Mouse (Mus musculus) intestine, postnatal 0 days (tissue): ENCODE results near the gene Clec4d. TPM values are rescaled to one million over a fixed set of nuclear protein-coding genes. Genes with fewer than 3 reads are reported as not detected.
"Not testable (repeated sequence)": the region's sequence is repeated elsewhere in the genome, so short reads cannot be mapped to it uniquely, and the experiment has no call there.

Source experiments
- ATAC-seq: fragments of 200-750 bp; cut with Nextera tagmentation; 2 replicates; pipeline ENCODE4 v1.8.0; 2017; ENCODE audit warnings: mild to moderate bottlenecking, moderate TSS enrichment, moderate library complexity
- H3K27ac ChIP-seq: fragments of 300-500 bp; sonication (generic); 2 replicates; pipeline ENCODE4 v1.5.1; 2014; ENCODE audit warnings: mild to moderate bottlenecking, low read depth, low read length, moderate library complexity
- H3K27me3 ChIP-seq: fragments of 300-500 bp; sonication (generic); replicated peaks from 2 replicates; pipeline ENCODE4 v1.6.1; 2014; ENCODE audit warnings: low read length, mixed read lengths; ENCODE audit not compliant: control insufficient read depth, insufficient read depth
- H3K36me3 ChIP-seq: fragments of 300-500 bp; sonication (generic); 2 replicates; pipeline ENCODE4 v1.6.1; 2014; ENCODE audit warnings: mild to moderate bottlenecking, moderate library complexity; ENCODE audit not compliant: control insufficient read depth, insufficient read depth
- H3K4me1 ChIP-seq: fragments of 300-500 bp; sonication (generic); replicated peaks from 2 replicates; pipeline ENCODE4 v1.6.1; 2014; ENCODE audit warnings: antibody characterized with exemption, low read length, mixed read lengths; ENCODE audit not compliant: control insufficient read depth, insufficient read depth
- H3K4me2 ChIP-seq: fragments of 300-500 bp; sonication (generic); replicated peaks from 2 replicates; pipeline ENCODE4 v1.6.1; 2014; ENCODE audit warnings: low read depth, mild to moderate bottlenecking, moderate library complexity
- H3K4me3 ChIP-seq: fragments of 300-500 bp; sonication (generic); 2 replicates; pipeline ENCODE4 v1.5.1; 2014; ENCODE audit warnings: low read depth, low read length
- H3K9ac ChIP-seq: fragments of 300-500 bp; sonication (generic); 2 replicates; pipeline ENCODE4 v1.6.1; 2014; ENCODE audit warnings: mild to moderate bottlenecking, low read depth, low read length
- H3K9me3 ChIP-seq: fragments of 300-500 bp; sonication (generic); 2 replicates; pipeline ENCODE4 v1.6.1; 2016; ENCODE audit warnings: mixed run types; ENCODE audit not compliant: control insufficient read depth
- CTCF ChIP-seq: sonication (generic); IDR thresholded peaks from 2 replicates; pipeline ENCODE4 v1.5.1; 2016; ENCODE audit warnings: low read depth, mild to moderate bottlenecking, control low read depth, antibody characterized with exemption, moderate library complexity
- WGBS: fragments of 180-500 bp; shearing (Covaris S2); extraction: QIAGEN DNeasy Blood & Tissue Kit; methylation state at CpG from one replicate; pipeline ENCODE4 v1.1.7; 2014; 5-methylcytosine and 5-hydroxymethylcytosine counted together
- polyA plus RNA-seq: library from polyadenylated mRNA; unstranded; fragments of >200 nt; fragmentation: Nextera tagmentation; extraction: Ambion mirVana; gene quantifications from 2 replicates; pipeline ENCODE4 v1.2.1, GENCODE M21; 2015

The Clec4d gene
- 0.14 and 0.31 TPM in 2 replicates for polyA plus RNA-seq

DNA sequence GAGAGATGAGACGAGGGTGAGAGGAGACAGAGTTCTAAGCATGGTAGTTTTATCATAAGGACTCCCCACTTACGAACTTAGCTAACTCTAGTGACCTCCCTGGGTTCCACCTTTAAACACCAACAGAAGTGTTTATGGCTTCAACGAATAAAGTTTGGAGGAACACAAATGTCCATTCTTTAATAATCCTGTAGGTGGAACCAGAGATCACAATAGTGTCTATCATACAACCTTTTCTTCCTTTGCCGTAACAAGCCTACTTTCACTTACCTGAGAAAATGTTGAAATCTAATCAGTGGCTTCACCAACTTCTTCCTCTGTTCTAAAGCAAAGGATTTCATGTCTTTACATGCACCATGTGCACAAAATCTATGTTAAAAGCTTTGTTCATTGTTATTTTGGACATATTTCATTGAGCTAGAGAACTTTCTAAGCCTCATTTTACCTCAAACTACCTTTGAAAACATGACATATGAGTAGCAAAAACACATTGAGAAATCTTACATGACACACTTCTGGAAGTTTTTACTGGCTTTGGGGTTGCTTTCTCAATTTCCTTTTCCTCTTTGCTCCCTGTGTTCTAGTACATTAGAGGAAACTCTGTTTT, at the start of gene Clec4d:
TSS of gene Clec4d (plus strand) at position 557 of the 607 bp plus-strand sequence.
- no peaks in the 10 kb centered on the region for H3K9me3 ChIP-seq
- H3K27me3 ChIP-seq, result no peaks in the 10 kb centered on the region
- no peaks in the 10 kb centered on the region for H3K4me1 ChIP-seq
- no peak within 1 kb of the TSS for H3K9ac ChIP-seq
- H3K4me2 ChIP-seq, result no peak within 1 kb of the TSS
- no peak for ATAC-seq
- no peak within 1 kb of the TSS for H3K4me3 ChIP-seq
- 66% methylated on average over 4 of the region's 4 CpGs for WGBS
- no peak within 1 kb of the TSS for H3K27ac ChIP-seq
- H3K36me3 ChIP-seq, result no peaks in the 10 kb centered on the region
- TF ChIP-seq CTCF, result no peak

DNA sequence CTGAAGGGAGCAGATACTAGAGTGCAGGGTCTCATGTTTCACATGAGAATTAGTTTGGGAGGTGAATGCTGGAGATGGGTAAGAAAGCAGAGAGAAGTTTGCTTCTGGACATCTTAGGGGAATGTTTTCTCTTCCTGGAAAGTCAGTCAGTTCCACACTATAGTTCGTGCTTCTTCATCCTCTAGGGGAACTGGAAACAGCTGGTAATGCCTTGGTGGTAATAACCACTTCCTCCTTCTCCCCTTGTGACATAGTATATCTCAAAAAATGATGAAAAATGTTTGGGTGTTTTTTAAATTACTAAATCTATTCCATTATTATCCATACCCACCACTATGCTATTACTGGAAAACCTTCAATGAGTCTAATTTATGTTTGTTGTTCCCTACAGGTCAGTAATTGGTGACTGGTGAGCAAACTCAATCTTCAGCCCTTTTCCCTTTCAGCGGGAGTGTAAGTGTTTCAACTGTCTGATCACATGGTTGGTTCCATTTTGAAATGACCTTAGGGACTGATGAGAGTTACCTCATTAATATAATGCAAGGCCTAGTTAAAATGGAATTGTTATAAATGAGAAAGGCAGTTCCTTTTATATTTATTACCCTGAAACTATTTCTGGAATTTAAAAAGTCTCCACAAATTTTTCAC, 34.3 kb upstream of the Clec4d start:
- no peak for ATAC-seq
- no peaks in the 10 kb centered on the region for H3K36me3 ChIP-seq
- H3K9me3 ChIP-seq, result no peaks in the 10 kb centered on the region
- H3K4me3 ChIP-seq, result no peak overlapping the region
- 52% methylated on average over 2 of the region's 2 CpGs for WGBS
- no peak overlapping the region for H3K27ac ChIP-seq
- no peak overlapping the region for H3K4me2 ChIP-seq
- TF ChIP-seq CTCF, result no peak
- H3K4me1 ChIP-seq, result no peaks in the 10 kb centered on the region
- no peak overlapping the region for H3K9ac ChIP-seq
- H3K27me3 ChIP-seq, result no peaks in the 10 kb centered on the region

DNA sequence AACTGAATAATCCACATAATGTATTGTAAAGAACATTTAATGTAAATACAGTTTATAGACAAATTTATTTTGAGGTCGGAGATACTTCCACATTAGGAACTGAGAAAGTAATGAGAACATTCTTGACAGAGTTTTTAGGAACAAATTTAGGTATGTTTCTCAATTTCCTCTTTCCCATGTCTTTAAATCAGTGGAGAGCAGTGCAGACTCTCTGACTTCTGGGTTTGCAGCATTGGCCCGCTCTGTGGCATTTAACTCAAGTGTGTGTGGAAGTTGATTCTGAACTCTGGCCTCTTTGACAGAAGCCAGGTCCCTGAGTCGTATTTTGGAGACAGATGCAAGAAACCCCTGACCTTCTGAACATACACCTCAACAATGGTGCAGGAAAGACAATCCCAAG, 32.3 kb upstream of the Clec4d start, which contains the start of gene Clec4n:
TSS of gene Clec4n (plus strand) at position 200 of the 400 bp plus-strand sequence.
- WGBS, result 46% methylated on average over 3 of the region's 3 CpGs
- Histone ChIP-seq H3K27ac (no peak within 1 kb of the TSS), H3K9me3 (no peaks in the 10 kb centered on the region), H3K4me2 (no peak within 1 kb of the TSS), H3K27me3 (no peaks in the 10 kb centered on the region), H3K4me1 (no peaks in the 10 kb centered on the region), H3K4me3 (no peak within 1 kb of the TSS), H3K9ac (no peak within 1 kb of the TSS), H3K36me3 (no peaks in the 10 kb centered on the region)
- ATAC-seq, result no peak
- no peak for TF ChIP-seq CTCF

DNA sequence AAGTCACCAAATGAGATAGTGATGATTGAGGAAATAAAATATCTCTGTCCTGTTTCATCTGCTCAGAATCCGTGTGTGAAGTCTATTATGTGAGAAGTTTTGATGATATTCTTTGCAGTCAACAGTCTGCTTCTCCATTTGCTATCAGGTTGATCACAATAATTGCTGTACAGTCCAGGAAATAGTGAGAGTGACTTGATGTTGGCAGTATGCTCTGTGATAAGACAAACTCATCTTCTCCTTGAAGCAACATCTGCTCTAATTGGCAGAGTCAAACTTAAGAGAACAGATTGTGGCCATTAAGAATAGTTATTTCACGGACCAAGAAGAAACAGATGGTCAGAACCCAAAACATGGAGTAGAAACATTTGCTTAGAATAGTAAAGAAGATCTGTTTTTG, 30.8 kb upstream of the Clec4d start:
- ATAC-seq, result no peak
- Histone ChIP-seq H3K4me3 (no peak overlapping the region), H3K27me3 (no peaks in the 10 kb centered on the region), H3K4me2 (no peak overlapping the region), H3K9me3 (no peaks in the 10 kb centered on the region), H3K36me3 (no peaks in the 10 kb centered on the region), H3K9ac (no peak overlapping the region), H3K27ac (no peak overlapping the region), H3K4me1 (no peaks in the 10 kb centered on the region)
- WGBS, result 59% methylated on average over 2 of the region's 2 CpGs
- no peak for TF ChIP-seq CTCF

DNA sequence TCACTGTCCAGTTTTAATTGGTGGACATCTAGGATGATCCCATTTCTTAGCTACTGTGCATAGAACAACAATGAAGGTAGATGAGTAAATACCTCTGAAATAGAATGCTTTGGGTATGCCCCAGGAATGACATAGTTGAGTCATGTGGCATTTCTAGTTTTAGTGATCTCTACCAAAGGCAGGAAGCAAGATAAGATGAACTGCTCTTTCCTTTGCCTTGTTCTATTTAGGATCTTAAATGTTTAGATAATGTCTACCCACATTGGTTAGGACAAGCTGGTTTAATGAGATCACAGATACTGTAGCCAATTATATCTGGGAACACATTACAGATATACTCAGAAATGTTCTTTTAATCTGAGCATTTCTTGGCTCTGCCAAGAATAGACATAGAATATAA, 24.3 kb upstream of the Clec4d start:
- H3K27me3 ChIP-seq, result no peaks in the 10 kb centered on the region
- no peak overlapping the region for H3K27ac ChIP-seq
- H3K9me3 ChIP-seq, result no peaks in the 10 kb centered on the region
- H3K36me3 ChIP-seq, result no peaks in the 10 kb centered on the region
- no peaks in the 10 kb centered on the region for H3K4me1 ChIP-seq
- H3K9ac ChIP-seq, result no peak overlapping the region
- no peak overlapping the region for H3K4me2 ChIP-seq
- no peak overlapping the region for H3K4me3 ChIP-seq
- no peak for ATAC-seq
- TF ChIP-seq CTCF, result no peak

DNA sequence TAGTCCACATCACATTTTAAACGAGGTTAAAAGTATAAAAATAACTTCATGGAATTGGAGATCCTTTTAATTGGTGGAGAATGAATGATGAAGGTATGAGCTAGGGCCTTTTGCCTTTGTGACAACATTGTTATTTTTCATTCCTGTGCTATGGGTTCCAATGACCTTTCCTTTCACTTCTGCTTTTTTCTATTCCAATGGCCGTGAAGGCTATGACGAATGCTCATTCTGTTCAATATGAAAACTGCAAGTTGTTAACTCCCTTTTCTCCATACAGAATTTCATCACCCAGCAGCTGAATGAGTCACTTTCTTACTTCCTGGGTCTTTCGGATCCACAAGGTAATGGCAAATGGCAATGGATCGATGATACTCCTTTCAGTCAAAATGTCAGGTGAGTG, 17.7 kb upstream of the Clec4d start:
- Histone ChIP-seq H3K4me2 (no peak overlapping the region), H3K4me3 (no peak overlapping the region), H3K27ac (no peak overlapping the region), H3K9ac (no peak overlapping the region), H3K4me1 (no peaks in the 10 kb centered on the region), H3K36me3 (no peaks in the 10 kb centered on the region), H3K9me3 (no peaks in the 10 kb centered on the region), H3K27me3 (no peaks in the 10 kb centered on the region)
- 79% methylated on average over 5 of the region's 5 CpGs for WGBS
- ATAC-seq, result no peak
- no peak for TF ChIP-seq CTCF

DNA sequence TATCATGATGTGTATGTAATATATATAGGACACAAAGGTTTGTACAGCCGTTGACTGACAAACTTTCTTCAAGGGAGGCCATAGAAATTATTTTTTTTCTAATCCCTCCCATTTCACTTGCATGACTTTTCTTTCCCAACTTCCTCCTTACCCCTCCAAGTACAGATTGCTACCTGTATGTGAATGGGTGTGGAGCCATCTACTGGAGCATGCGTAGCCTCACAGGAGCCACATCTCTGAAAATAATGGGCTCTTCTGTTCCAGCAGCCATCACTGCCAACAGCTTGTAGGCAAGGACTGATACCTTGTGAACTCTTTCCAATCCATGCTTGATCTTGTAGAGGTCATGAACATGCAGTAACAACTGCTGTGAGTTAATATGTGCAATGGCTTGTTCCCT, 13.0 kb upstream of the Clec4d start:
- not testable (repeated sequence) for H3K9me3 ChIP-seq, H3K27ac ChIP-seq, H3K4me3 ChIP-seq, H3K4me2 ChIP-seq, H3K36me3 ChIP-seq, ATAC-seq, H3K9ac ChIP-seq, H3K4me1 ChIP-seq, H3K27me3 ChIP-seq
- WGBS, result 85% methylated on average over 2 of the region's 2 CpGs
